Mouse (Mus musculus) hindbrain, embryonic 15.5 days (tissue): ENCODE measurements around the gene Cep41. TPM values are rescaled to one million over a fixed set of nuclear protein-coding genes. Genes with fewer than 3 reads are reported as not detected.

Source experiments
- ATAC-seq: fragments of 200-750 bp; cut with Nextera tagmentation; 2 replicates; pipeline ENCODE4 v1.8.0; 2017; ENCODE audit warnings: low read depth, moderate number of reproducible peaks, moderate TSS enrichment; ENCODE audit not compliant: low FRiP score
- H3K27ac ChIP-seq: fragments of 300-500 bp; sonication (generic); replicated peaks from 2 replicates; pipeline ENCODE4 v1.5.1; 2015; ENCODE audit warnings: mild to moderate bottlenecking, inconsistent platforms
- H3K27me3 ChIP-seq: fragments of 300-500 bp; sonication (generic); 2 replicates; pipeline ENCODE4 v1.6.1; 2015; ENCODE audit warnings: control low read depth, inconsistent platforms
- H3K36me3 ChIP-seq: fragments of 300-500 bp; sonication (generic); 2 replicates; pipeline ENCODE4 v1.6.1; 2015; ENCODE audit warnings: control low read depth, inconsistent platforms
- H3K4me1 ChIP-seq: fragments of 300-500 bp; sonication (generic); replicated peaks from 2 replicates; pipeline ENCODE4 v1.6.1; 2015; ENCODE audit warnings: control low read depth, inconsistent platforms
- H3K4me2 ChIP-seq: fragments of 300-500 bp; sonication (generic); 2 replicates; pipeline ENCODE4 v1.6.1; 2015; ENCODE audit warnings: moderate library complexity, mild to moderate bottlenecking, inconsistent platforms
- H3K4me3 ChIP-seq: fragments of 300-500 bp; sonication (generic); 2 replicates; pipeline ENCODE4 v1.5.1; 2015; ENCODE audit warnings: mild to moderate bottlenecking, inconsistent platforms
- H3K9ac ChIP-seq: fragments of 300-500 bp; sonication (generic); 2 replicates; pipeline ENCODE4 v1.6.1; 2015; ENCODE audit warnings: inconsistent platforms
- H3K9me3 ChIP-seq: fragments of 300-500 bp; sonication (generic); 2 replicates; pipeline ENCODE4 v1.6.1; 2016; ENCODE audit warnings: control low read depth, inconsistent platforms
- WGBS: fragments of 180-500 bp; shearing (Covaris S2); methylation state at CpG from one replicate; pipeline ENCODE4 v1.1.7; 2015; 5-methylcytosine and 5-hydroxymethylcytosine counted together
- polyA plus RNA-seq: library from polyadenylated mRNA; unstranded; fragments of >200 nt; fragmentation: Nextera tagmentation; extraction: Ambion mirVana; gene quantifications from 2 replicates; pipeline ENCODE4 v1.2.1, GENCODE M21; 2015

Gene Cep41
- polyA plus RNA-seq, 1 experiment from 2014 or later = 12.7 TPM

DNA sequence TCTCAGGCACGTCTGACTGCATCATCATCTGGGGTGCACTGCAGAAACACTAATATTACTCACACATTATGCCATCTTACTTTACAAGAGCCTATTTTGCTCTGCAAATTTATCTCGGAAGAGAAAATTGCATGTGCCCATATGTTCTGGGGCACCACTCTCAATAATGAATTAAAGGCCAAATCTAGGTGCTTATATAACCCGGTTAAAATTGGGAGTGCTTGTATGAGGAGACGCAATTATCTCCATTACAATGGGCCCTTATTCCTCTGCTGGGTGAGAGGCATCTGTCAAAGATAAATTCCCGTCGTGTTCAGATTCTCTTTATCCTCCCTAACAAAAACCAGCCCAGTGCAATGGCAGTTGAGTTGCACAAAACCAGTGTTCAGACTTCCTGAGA lies 28.8 kb downstream of the Cep41 start:
- H3K27ac ChIP-seq = no peak overlapping the region
- ATAC-seq = no peak
- H3K4me1 ChIP-seq = peaks cover 7% of the 10 kb centered on the region; the same call in 1 of the 2 replicates
- H3K36me3 ChIP-seq = no peaks in the 10 kb centered on the region
- no peaks in the 10 kb centered on the region for H3K9me3 ChIP-seq
- 32% methylated on average over 6 of the region's 6 CpGs for WGBS
- no peak overlapping the region for H3K9ac ChIP-seq
- H3K4me3 ChIP-seq = no peak overlapping the region
- H3K27me3 ChIP-seq = no peaks in the 10 kb centered on the region
- H3K4me2 ChIP-seq = no peak overlapping the region

DNA sequence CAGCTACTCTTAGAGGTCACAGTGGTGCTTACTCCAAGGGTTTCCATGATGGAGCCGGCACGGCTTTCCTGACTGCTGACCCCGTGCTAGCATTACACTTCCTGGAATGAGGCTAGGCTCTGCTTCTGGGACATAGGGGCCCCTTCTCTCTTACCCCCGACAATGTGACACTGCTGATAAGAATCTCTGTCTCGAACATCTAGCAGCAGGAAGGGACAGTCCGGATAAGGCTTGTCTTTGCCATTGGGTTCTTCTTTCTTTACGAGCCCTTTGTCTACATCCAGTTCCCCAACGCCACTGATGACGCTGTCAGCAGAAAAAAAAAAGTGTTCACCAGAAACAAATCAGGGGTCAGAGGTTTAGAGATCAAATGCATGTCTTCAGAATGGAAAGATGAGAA lies 34.9 kb downstream of the Cep41 start:
- H3K27me3 ChIP-seq = no peaks in the 10 kb centered on the region
- H3K4me1 ChIP-seq = peaks cover 24% of the 10 kb centered on the region
- no peak for ATAC-seq
- no peaks in the 10 kb centered on the region for H3K36me3 ChIP-seq
- no peak overlapping the region for H3K4me3 ChIP-seq
- H3K9ac ChIP-seq = no peak overlapping the region
- H3K27ac ChIP-seq = no peak overlapping the region
- H3K9me3 ChIP-seq = no peaks in the 10 kb centered on the region
- 74% methylated on average over 9 of the region's 9 CpGs for WGBS
- H3K4me2 ChIP-seq = no peak overlapping the region

DNA sequence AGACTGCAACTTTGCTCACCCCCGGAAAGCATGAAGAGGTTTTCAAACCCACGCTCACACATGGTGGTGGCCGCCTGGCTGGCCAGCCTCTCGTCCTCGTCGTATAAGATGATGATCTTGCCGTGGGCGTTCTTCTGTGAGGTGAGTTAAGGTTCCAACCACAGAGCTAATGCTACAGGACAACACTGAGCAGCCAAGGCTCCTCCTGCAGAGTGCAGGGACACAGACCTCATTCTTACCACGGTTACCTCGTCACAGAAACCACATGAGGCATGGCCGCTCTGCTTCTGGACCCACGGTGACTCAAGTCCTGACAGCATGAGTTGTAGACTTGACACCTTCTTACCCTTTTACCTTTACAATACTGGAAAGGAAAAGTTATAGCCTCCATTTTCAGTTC lies 36.3 kb downstream of the Cep41 start:
- no peaks in the 10 kb centered on the region for H3K36me3 ChIP-seq
- no peak overlapping the region for H3K27ac ChIP-seq
- H3K4me1 ChIP-seq = peaks cover 36% of the 10 kb centered on the region
- no peaks in the 10 kb centered on the region for H3K9me3 ChIP-seq
- no peaks in the 10 kb centered on the region for H3K27me3 ChIP-seq
- no peak overlapping the region for H3K9ac ChIP-seq
- ATAC-seq = no peak
- no peak overlapping the region for H3K4me2 ChIP-seq
- WGBS = 93% methylated on average over 12 of the region's 12 CpGs
- no peak overlapping the region for H3K4me3 ChIP-seq

DNA sequence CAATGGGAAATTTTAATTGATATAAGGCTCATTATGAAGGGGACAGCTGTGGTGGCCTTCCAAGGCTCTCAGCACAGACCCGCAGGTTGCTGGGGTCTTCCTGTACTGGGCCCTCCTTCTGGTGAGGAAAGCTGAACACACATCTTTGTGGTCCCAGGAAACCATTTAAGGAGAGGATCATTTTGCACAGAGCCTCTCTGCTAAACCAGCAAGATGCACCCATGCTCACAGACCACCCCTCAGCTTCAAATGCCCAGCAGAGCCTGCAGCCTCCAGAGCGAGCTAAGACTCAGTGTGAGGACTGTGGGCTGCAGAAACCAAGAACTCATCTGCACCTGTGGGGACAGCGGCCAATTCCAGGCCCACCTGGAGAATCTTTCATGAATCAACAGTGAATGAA lies 38.6 kb downstream of the Cep41 start:
- WGBS = 67% methylated on average over 3 of the region's 3 CpGs
- Histone ChIP-seq H3K27ac (peak overlapping the region; percentile 74), H3K4me2 (no peak overlapping the region), H3K36me3 (no peaks in the 10 kb centered on the region), H3K4me1 (peaks cover 39% of the 10 kb centered on the region), H3K9ac (no peak overlapping the region), H3K27me3 (no peaks in the 10 kb centered on the region), H3K9me3 (no peaks in the 10 kb centered on the region), H3K4me3 (no peak overlapping the region)
- ATAC-seq = no peak

DNA sequence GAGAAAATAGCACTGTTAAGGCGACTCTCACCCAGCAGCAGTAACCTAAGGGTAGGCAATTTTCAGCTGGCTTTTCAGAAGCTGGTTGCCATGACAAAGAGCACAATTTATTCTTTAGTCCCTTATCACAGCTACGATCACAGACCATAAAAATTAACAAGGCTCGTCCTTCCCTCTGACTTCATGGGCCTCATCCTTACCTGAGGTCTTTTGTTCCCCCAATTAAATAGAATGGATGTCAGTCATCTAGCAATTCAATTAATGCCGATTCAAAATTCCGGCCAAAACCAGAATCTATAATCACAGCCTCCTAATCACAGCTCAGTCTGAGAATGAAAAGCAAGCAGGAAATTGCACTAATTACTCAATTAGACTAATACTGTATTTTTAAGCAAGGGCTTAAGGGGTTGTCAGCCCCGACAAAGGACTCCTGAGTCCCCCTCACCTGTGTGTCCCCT lies 39.1 kb downstream of the Cep41 start:
- Histone ChIP-seq H3K4me2 (no peak overlapping the region), H3K4me3 (no peak overlapping the region), H3K36me3 (no peaks in the 10 kb centered on the region), H3K27me3 (no peaks in the 10 kb centered on the region), H3K9me3 (no peaks in the 10 kb centered on the region), H3K27ac (peak overlapping the region; percentile 74), H3K4me1 (peaks cover 44% of the 10 kb centered on the region), H3K9ac (no peak overlapping the region)
- WGBS = 27% methylated on average over 6 of the region's 6 CpGs
- no peak for ATAC-seq

DNA sequence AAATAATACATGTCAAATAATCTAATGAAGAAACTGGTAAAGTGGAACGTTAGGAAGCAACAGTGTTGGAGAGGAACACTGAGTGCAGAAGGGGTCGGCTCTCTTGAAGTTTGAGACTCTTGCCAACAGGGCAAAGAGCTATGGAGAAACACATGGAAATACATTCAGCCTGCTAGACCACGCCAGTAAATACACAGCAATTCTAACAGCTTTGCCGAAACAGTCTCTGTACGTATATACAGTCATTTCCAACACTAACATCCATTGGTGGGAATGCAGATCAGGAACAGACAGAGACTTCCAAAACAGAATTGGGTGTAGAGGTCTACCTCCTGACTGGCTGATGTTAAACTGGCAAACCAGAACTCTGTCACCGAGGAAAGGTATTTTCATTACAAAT lies 40.0 kb downstream of the Cep41 start:
- H3K4me2 ChIP-seq = no peak overlapping the region
- no peaks in the 10 kb centered on the region for H3K9me3 ChIP-seq
- 71% methylated on average over 6 of the region's 6 CpGs for WGBS
- ATAC-seq = no peak
- peaks cover 45% of the 10 kb centered on the region for H3K4me1 ChIP-seq
- H3K27me3 ChIP-seq = no peaks in the 10 kb centered on the region
- H3K9ac ChIP-seq = no peak overlapping the region
- peak overlapping the region; percentile 74 for H3K27ac ChIP-seq
- H3K4me3 ChIP-seq = no peak overlapping the region
- H3K36me3 ChIP-seq = no peaks in the 10 kb centered on the region

DNA sequence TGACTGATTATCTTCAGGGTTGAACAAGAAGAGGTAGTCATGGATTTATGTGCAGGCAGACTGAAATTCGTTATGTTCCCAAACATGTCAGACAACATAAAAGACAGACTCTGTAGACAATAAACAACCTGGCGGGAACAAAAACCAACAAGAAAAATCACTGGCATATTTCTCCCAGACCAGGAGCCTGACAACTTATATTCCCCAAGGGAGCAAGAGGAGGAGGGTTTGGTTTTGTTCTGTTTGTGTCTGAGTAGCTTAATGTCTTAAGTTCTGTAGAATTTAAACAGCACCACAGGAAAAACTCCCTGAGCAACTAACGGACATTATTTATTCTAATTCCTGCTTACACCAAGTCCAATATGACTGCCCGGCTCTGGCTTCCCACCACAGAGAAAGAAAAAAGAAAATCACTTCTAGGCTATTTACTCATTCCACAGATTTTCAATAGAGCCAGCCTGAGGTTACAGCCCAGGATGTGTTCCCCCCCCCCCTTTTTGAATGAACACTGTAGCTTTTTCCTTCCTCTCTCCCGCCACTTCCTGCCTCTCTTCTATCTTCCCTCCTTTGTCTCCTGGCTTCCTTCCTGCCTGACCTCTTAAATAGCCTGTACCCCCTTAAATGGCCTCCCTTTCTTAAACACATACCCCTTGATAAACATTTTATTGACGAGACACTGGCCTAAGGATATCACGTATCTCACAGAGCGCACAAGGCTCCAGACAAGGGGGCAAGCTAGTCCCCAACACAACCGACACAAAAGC lies 40.9 kb downstream of the Cep41 start:
- Histone ChIP-seq H3K36me3 (no peaks in the 10 kb centered on the region), H3K4me1 (peaks cover 45% of the 10 kb centered on the region), H3K4me2 (no peak overlapping the region), H3K4me3 (no peak overlapping the region), H3K27ac (peak overlapping the region; percentile 74), H3K9ac (no peak overlapping the region), H3K9me3 (no peaks in the 10 kb centered on the region), H3K27me3 (no peaks in the 10 kb centered on the region)
- ATAC-seq = no peak
- 52% methylated on average over 9 of the region's 9 CpGs for WGBS

DNA sequence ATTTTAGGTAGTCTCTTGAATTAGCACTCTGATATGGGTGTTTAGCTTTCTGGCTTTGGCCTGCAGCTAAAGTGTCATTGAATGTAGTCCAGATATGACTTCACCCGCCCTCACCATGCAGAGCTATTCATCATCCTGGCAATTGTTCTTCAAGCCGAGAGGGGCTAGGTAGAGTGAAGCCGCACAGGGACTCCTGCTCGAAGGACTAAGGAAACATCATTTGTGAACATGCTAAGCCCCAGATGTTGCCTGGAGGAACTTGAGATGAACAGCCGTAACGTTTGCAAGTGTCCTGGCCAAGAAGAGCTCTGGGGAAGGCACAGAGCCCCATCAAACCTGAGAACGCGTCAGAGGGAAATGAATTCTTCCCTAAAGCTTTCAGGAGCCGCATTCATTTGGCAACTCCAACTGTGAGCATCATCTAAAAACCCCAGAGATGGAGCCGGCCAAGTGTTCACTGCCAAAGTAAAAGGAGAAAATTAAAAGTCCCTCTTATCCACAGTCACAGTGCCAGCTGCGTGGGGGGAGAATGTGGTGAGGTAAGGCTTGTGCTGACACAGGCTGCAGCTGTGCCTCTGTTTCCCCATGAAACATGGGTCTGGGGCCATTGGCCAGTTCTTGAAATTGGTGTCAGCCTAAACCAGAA lies 43.8 kb downstream of the Cep41 start:
- Histone ChIP-seq H3K36me3 (no peaks in the 10 kb centered on the region), H3K9me3 (no peaks in the 10 kb centered on the region), H3K27ac (peak overlapping the region; percentile 35; the same call in 1 of the 2 replicates), H3K4me2 (no peak overlapping the region), H3K9ac (no peak overlapping the region), H3K4me3 (no peak overlapping the region), H3K27me3 (no peaks in the 10 kb centered on the region), H3K4me1 (peaks cover 33% of the 10 kb centered on the region)
- no peak for ATAC-seq
- 46% methylated on average over 11 of the region's 11 CpGs for WGBS

DNA sequence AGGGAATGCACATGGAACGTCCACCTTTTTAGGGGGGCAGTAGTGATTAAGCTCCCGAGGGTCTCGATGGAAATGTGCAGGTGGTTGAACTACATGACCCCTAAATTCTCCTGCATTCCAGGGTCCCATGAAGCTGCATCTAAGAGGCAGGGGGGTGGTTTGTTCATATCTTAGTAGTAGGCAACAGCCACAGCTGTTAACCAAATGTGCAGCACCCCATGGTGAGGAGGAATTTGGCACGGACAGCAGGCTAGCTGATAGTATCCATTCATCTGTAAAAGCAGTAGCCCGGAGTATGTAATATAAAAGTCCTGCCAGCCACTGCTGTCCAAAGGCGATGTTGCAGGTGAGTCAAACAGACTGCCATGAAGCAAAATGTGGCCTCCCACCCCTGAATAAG lies 48.2 kb downstream of the Cep41 start:
- Histone ChIP-seq H3K36me3 (no peaks in the 10 kb centered on the region), H3K27me3 (no peaks in the 10 kb centered on the region), H3K27ac (no peak overlapping the region), H3K4me2 (no peak overlapping the region), H3K4me3 (no peak overlapping the region), H3K9ac (no peak overlapping the region), H3K9me3 (no peaks in the 10 kb centered on the region), H3K4me1 (peaks cover 9% of the 10 kb centered on the region)
- WGBS = 59% methylated on average over 6 of the region's 6 CpGs
- ATAC-seq = no peak

DNA sequence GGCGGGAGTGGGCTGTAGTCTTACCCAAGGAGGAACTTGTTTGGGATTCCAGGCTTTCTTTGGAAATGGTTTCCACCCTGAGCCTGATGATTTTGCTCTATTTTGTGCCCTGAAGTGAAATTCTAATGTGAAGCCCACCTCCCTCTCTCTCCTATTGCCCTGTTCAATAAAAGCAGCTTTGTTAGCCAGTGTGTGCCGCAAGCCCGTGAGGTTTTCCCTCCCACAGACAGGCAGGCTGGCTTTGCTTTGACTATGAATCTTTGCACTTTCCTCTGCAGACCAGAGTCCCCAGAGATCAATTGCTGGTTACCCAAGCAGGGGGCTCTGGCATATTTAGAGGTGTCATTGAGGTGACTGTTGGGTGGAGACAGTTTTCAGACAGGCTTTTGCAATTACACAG lies 49.1 kb downstream of the Cep41 start:
- no peak for ATAC-seq

DNA sequence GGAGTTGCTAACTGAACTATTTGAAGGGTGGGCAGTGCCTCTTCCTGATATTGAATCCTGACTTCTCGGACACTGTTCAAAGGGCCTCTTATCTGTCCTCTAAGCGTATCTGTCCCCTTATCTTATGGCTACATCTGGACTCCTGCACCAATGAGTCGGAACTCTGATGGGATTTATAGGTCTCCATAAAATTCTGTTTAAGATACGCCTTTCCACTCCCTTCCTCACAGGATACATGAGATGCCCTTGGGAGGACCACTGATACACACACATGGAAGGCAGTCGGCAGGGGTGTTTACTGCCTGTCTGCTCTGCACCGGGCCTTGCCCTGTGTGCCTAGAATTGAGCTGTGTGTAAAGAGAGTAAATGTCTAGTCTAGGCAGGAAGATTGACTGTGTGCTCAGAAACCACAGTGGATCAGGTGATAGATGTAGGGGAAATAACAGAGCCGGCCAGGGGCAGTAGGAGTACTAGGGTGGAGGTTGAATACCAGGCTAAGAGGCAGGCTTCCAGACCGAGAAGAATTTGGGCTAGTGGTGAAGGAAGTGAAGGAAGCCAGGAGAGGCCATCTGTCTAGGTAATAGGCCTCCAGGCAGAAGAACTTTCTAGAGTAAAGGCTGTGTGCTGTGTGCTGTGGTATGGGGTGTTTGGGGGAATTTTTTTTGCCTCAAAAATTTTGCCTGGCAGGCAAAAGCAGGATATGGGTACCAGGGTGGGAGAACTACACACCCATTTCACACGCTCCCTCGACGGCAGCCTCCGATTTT lies 49.7 kb downstream of the Cep41 start:
- H3K27me3 ChIP-seq = no peaks in the 10 kb centered on the region
- no peak overlapping the region for H3K27ac ChIP-seq
- WGBS = 80% methylated on average over 12 of the region's 12 CpGs

More for the DNA sequence above, 49.1 kb downstream of the Cep41 start:
- Histone ChIP-seq H3K9ac (no peak overlapping the region), H3K36me3 (no peaks in the 10 kb centered on the region), H3K4me3 (no peak overlapping the region), H3K27me3 (no peaks in the 10 kb centered on the region), H3K9me3 (no peaks in the 10 kb centered on the region), H3K27ac (no peak overlapping the region), H3K4me2 (no peak overlapping the region), H3K4me1 (peaks cover 2% of the 10 kb centered on the region)
- WGBS = 48% methylated on average over 3 of the region's 3 CpGs

DNA sequence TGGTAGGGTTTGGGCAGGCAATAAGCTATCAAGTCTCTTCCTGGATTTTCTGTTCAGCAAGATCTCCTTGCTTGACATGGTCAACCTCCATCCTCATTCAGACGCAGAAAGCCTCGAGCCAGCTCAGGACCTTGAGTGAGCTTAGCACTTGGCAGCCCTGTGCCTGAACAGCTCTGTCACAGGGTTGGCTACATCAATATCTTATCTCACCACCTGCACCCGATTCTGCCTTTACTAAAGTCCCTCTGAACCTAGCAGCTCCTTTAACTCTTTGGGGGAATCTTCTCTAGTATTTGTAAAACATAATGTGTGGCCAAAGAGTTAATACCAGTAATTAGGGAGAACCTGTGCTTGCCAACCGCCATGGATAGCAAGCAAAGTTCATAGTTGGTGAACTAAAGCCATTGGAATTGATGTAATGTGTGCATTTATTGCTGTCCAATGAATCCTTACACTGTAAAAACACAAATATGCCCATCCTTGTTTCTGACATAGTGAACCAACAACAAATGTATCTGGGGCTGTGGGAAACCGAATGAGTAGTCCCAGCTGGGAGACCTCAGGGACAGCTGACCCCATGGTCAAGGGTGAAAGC lies 54.8 kb downstream of the Cep41 start, which contains the start of gene Cpa1:
Gene Cpa1, plus strand, starts transcription at position 545 of the 595 bp plus-strand sequence.
- 91% methylated on average over 5 of the region's 5 CpGs for WGBS
- Histone ChIP-seq H3K27me3 (no peaks in the 10 kb centered on the region), H3K4me3 (no peak within 1 kb of the TSS), H3K27ac (no peak within 1 kb of the TSS), H3K36me3 (no peaks in the 10 kb centered on the region), H3K9ac (no peak within 1 kb of the TSS), H3K9me3 (no peaks in the 10 kb centered on the region), H3K4me1 (no peaks in the 10 kb centered on the region), H3K4me2 (no peak within 1 kb of the TSS)
- ATAC-seq = no peak

More for the DNA sequence above, 49.7 kb downstream of the Cep41 start:
- no peak overlapping the region for H3K9ac ChIP-seq
- ATAC-seq = no peak
- no peak overlapping the region for H3K4me2 ChIP-seq
- no peaks in the 10 kb centered on the region for H3K4me1 ChIP-seq
- H3K9me3 ChIP-seq = no peaks in the 10 kb centered on the region
- no peak overlapping the region for H3K4me3 ChIP-seq
- H3K36me3 ChIP-seq = no peaks in the 10 kb centered on the region
